Mouse (Mus musculus) hindbrain, embryonic 14.5 days (tissue): ENCODE results near the gene Birc2. TPM values are rescaled to one million over a fixed set of nuclear protein-coding genes. Genes with fewer than 3 reads are reported as not detected.

Source experiments
- ATAC-seq: fragments of 200-750 bp; cut with Nextera tagmentation; 2 replicates; pipeline ENCODE4 v1.8.0; 2017; ENCODE audit warnings: moderate number of reproducible peaks, mild to moderate bottlenecking, moderate TSS enrichment, moderate library complexity; ENCODE audit not compliant: low FRiP score
- DNase-seq: peaks from one replicate; pipeline ENCODE4 v3.0.0-alpha.2; 2015; ENCODE audit warnings: low spot score
- H3K27ac ChIP-seq: fragments of 300-500 bp; sonication (generic); 2 replicates; pipeline ENCODE4 v1.5.1; 2014; ENCODE audit warnings: mild to moderate bottlenecking, moderate library complexity
- H3K27me3 ChIP-seq: fragments of 300-500 bp; sonication (generic); 2 replicates; pipeline ENCODE4 v1.6.1; 2014; ENCODE audit warnings: mild to moderate bottlenecking, low read length, mixed read lengths; ENCODE audit not compliant: control insufficient read depth, insufficient read depth
- H3K36me3 ChIP-seq: fragments of 300-500 bp; sonication (generic); replicated peaks from 2 replicates; pipeline ENCODE4 v1.6.1; 2014; ENCODE audit not compliant: control insufficient read depth, insufficient read depth
- H3K4me1 ChIP-seq: fragments of 300-500 bp; sonication (generic); replicated peaks from 2 replicates; pipeline ENCODE4 v1.6.1; 2014; ENCODE audit warnings: antibody characterized with exemption, low read length, mixed read lengths; ENCODE audit not compliant: control insufficient read depth, insufficient read depth
- H3K4me2 ChIP-seq: fragments of 300-500 bp; sonication (generic); replicated peaks from 2 replicates; pipeline ENCODE4 v1.6.1; 2014; ENCODE audit warnings: mild to moderate bottlenecking, moderate library complexity
- H3K4me3 ChIP-seq: fragments of 300-500 bp; sonication (generic); replicated peaks from 2 replicates; pipeline ENCODE4 v1.5.1; 2014; ENCODE audit warnings: mild to moderate bottlenecking, low read length
- H3K9ac ChIP-seq: fragments of 300-500 bp; sonication (generic); 2 replicates; pipeline ENCODE4 v1.6.1; 2014
- H3K9me3 ChIP-seq: fragments of 300-500 bp; sonication (generic); 2 replicates; pipeline ENCODE4 v1.6.1; 2016; ENCODE audit warnings: low read length; ENCODE audit not compliant: control insufficient read depth
- WGBS: fragments of 180-500 bp; shearing (Covaris S2); extraction: QIAGEN DNeasy Blood & Tissue Kit; methylation state at CpG from one replicate; pipeline ENCODE4 v1.1.7; 2014; 5-methylcytosine and 5-hydroxymethylcytosine counted together
- microRNA-seq: library from miRNA; unstranded; fragments of <30 nt; microRNA quantifications from one replicate; pipeline ENCODE4, GENCODE M21; 2016
- polyA plus RNA-seq: library from polyadenylated mRNA; unstranded; fragments of >200 nt; fragmentation: Nextera tagmentation; extraction: Ambion mirVana; gene quantifications from 2 replicates; pipeline ENCODE4 v1.2.1, GENCODE M21; 2014

Gene Birc2
- polyA plus RNA-seq, 1 experiment from 2014 or later, result 48.9 TPM

- H3K9me3 ChIP-seq, result no peaks in the 10 kb centered on the region
- peaks cover under 1% of the 10 kb centered on the region; the same call in 1 of the 2 replicates for H3K4me1 ChIP-seq
- 75% methylated on average over 4 of the region's 4 CpGs for WGBS
- no peak overlapping the region for H3K4me2 ChIP-seq
- DNase-seq, result no peak
- no peaks in the 10 kb centered on the region for H3K27me3 ChIP-seq
- no peak overlapping the region for H3K9ac ChIP-seq
- ATAC-seq, result 0 out of 2 replicates have a peak, but pooled peaks have one; percentile 22
- H3K27ac ChIP-seq, result no peak overlapping the region
- no peak overlapping the region for H3K4me3 ChIP-seq
- no peaks in the 10 kb centered on the region for H3K36me3 ChIP-seq
These were observed 64.0 kb downstream of the Birc2 start for GRCm38 (mm10) chr9:7772773-7773454.

GRCm38 (mm10) chr9:7772361-7772760 lies 64.5 kb downstream of the Birc2 start:
- Histone ChIP-seq H3K9me3 (no peaks in the 10 kb centered on the region), H3K27ac (no peak overlapping the region), H3K27me3 (no peaks in the 10 kb centered on the region), H3K4me3 (no peak overlapping the region), H3K4me2 (no peak overlapping the region), H3K9ac (no peak overlapping the region), H3K4me1 (peaks cover 6% of the 10 kb centered on the region), H3K36me3 (no peaks in the 10 kb centered on the region)
- no peak for DNase-seq
- WGBS, result 89% methylated on average over 2 of the region's 2 CpGs
- no peak for ATAC-seq

- Histone ChIP-seq H3K4me2 (no peak overlapping the region), H3K27me3 (no peaks in the 10 kb centered on the region), H3K27ac (no peak overlapping the region), H3K9me3 (no peaks in the 10 kb centered on the region), H3K4me1 (peaks cover 15% of the 10 kb centered on the region), H3K36me3 (no peaks in the 10 kb centered on the region), H3K4me3 (no peak overlapping the region), H3K9ac (no peak overlapping the region)
- DNase-seq, result no peak
- ATAC-seq, result no peak
- 88% methylated on average over 5 of the region's 5 CpGs for WGBS
These were observed 67.4 kb downstream of the Birc2 start for GRCm38 (mm10) chr9:7769491-7769890.

- WGBS, result 63% methylated on average over 4 of the region's 4 CpGs
- ATAC-seq, result no peak
- peaks cover 16% of the 10 kb centered on the region for H3K4me1 ChIP-seq
- DNase-seq, result no peak
- no peak overlapping the region for H3K9ac ChIP-seq
- H3K36me3 ChIP-seq, result no peaks in the 10 kb centered on the region
- no peaks in the 10 kb centered on the region for H3K9me3 ChIP-seq
- no peak overlapping the region for H3K4me3 ChIP-seq
- no peaks in the 10 kb centered on the region for H3K27me3 ChIP-seq
- no peak overlapping the region for H3K4me2 ChIP-seq
- no peak overlapping the region for H3K27ac ChIP-seq
These were observed 67.8 kb downstream of the Birc2 start for GRCm38 (mm10) chr9:7769081-7769480.

Small RNA genes lying within 50 kb of the gene (microRNA-seq; reads per million reads assigned to microRNA genes)
- gene Mir5618, result 3.9 reads per million, percentile 17 among the genes with 10 or more reads in this experiment

Other genes with a start within 250 kb of the Birc2 start
- not detected in 2 replicates for gene Mmp20, start 208.8 kb downstream of the Birc2 start, polyA plus RNA-seq
- not detected in 2 replicates for gene Mmp7, start 145.0 kb downstream of the Birc2 start, polyA plus RNA-seq
- gene Tmem123, start 73.0 kb downstream of the Birc2 start, polyA plus RNA-seq, result 25.6 and 28.3 TPM in 2 replicates
- gene Birc3, start 36.1 kb upstream of the Birc2 start, polyA plus RNA-seq, result 1.7 and 2.7 TPM in 2 replicates
- 9.5 and 10.1 TPM in 2 replicates for gene Yap1, start 167.5 kb upstream of the Birc2 start, polyA plus RNA-seq
- 18.3 and 19.5 TPM in 2 replicates for gene Cfap300, start 205.8 kb upstream of the Birc2 start, polyA plus RNA-seq